Mouse (Mus musculus) hindbrain, embryonic 14.5 days (tissue): ENCODE measurements around the gene Olfr794. TPM values are rescaled to one million over a fixed set of nuclear protein-coding genes. Genes with fewer than 3 reads are reported as not detected.

ENCODE experiments used
- ATAC-seq: fragments of 200-750 bp; cut with Nextera tagmentation; 2 replicates; pipeline ENCODE4 v1.8.0; 2017; ENCODE audit warnings: moderate number of reproducible peaks, mild to moderate bottlenecking, moderate TSS enrichment, moderate library complexity; ENCODE audit not compliant: low FRiP score
- DNase-seq: peaks from one replicate; pipeline ENCODE4 v3.0.0-alpha.2; 2015; ENCODE audit warnings: low spot score
- H3K27ac ChIP-seq: fragments of 300-500 bp; sonication (generic); 2 replicates; pipeline ENCODE4 v1.5.1; 2014; ENCODE audit warnings: mild to moderate bottlenecking, moderate library complexity
- H3K27me3 ChIP-seq: fragments of 300-500 bp; sonication (generic); 2 replicates; pipeline ENCODE4 v1.6.1; 2014; ENCODE audit warnings: mild to moderate bottlenecking, low read length, mixed read lengths; ENCODE audit not compliant: control insufficient read depth, insufficient read depth
- H3K36me3 ChIP-seq: fragments of 300-500 bp; sonication (generic); replicated peaks from 2 replicates; pipeline ENCODE4 v1.6.1; 2014; ENCODE audit not compliant: control insufficient read depth, insufficient read depth
- H3K4me1 ChIP-seq: fragments of 300-500 bp; sonication (generic); replicated peaks from 2 replicates; pipeline ENCODE4 v1.6.1; 2014; ENCODE audit warnings: antibody characterized with exemption, low read length, mixed read lengths; ENCODE audit not compliant: control insufficient read depth, insufficient read depth
- H3K4me2 ChIP-seq: fragments of 300-500 bp; sonication (generic); replicated peaks from 2 replicates; pipeline ENCODE4 v1.6.1; 2014; ENCODE audit warnings: mild to moderate bottlenecking, moderate library complexity
- H3K4me3 ChIP-seq: fragments of 300-500 bp; sonication (generic); replicated peaks from 2 replicates; pipeline ENCODE4 v1.5.1; 2014; ENCODE audit warnings: mild to moderate bottlenecking, low read length
- H3K9ac ChIP-seq: fragments of 300-500 bp; sonication (generic); 2 replicates; pipeline ENCODE4 v1.6.1; 2014
- H3K9me3 ChIP-seq: fragments of 300-500 bp; sonication (generic); 2 replicates; pipeline ENCODE4 v1.6.1; 2016; ENCODE audit warnings: low read length; ENCODE audit not compliant: control insufficient read depth
- WGBS: fragments of 180-500 bp; shearing (Covaris S2); extraction: QIAGEN DNeasy Blood & Tissue Kit; methylation state at CpG from one replicate; pipeline ENCODE4 v1.1.7; 2014; 5-methylcytosine and 5-hydroxymethylcytosine counted together
- microRNA-seq: library from miRNA; unstranded; fragments of <30 nt; microRNA quantifications from one replicate; pipeline ENCODE4, GENCODE M21; 2016
- polyA plus RNA-seq: library from polyadenylated mRNA; unstranded; fragments of >200 nt; fragmentation: Nextera tagmentation; extraction: Ambion mirVana; gene quantifications from 2 replicates; pipeline ENCODE4 v1.2.1, GENCODE M21; 2014

Olfr794 gene
- not detected in 2 replicates for polyA plus RNA-seq

- ATAC-seq (no peak), DNase-seq (no peak)
- H3K27me3 ChIP-seq, result no peaks in the 10 kb centered on the region
- no peaks in the 10 kb centered on the region for H3K9me3 ChIP-seq
- WGBS, result 80% methylated on average over 2 of the region's 2 CpGs
- H3K27ac ChIP-seq, result no peak within 1 kb of the TSS
- H3K9ac ChIP-seq, result no peak within 1 kb of the TSS
- no peaks in the 10 kb centered on the region for H3K4me1 ChIP-seq
- H3K4me3 ChIP-seq, result no peak within 1 kb of the TSS
- no peaks in the 10 kb centered on the region for H3K36me3 ChIP-seq
- no peak within 1 kb of the TSS for H3K4me2 ChIP-seq
These were observed at the start of gene Olfr794 for GRCm38 (mm10) chr10:129567355-129567754. Gene Olfr794, plus strand, starts transcription at chr10:129567655.

- no peaks in the 10 kb centered on the region for H3K36me3 ChIP-seq
- no peak within 1 kb of the TSS for H3K9ac ChIP-seq
- no peak within 1 kb of the TSS for H3K27ac ChIP-seq
- ATAC-seq, result no peak
- 75% methylated on average over 3 of the region's 3 CpGs for WGBS
- no peaks in the 10 kb centered on the region for H3K27me3 ChIP-seq
- H3K4me3 ChIP-seq, result no peak within 1 kb of the TSS
- H3K4me2 ChIP-seq, result no peak within 1 kb of the TSS
- no peaks in the 10 kb centered on the region for H3K4me1 ChIP-seq
- H3K9me3 ChIP-seq, result no peaks in the 10 kb centered on the region
- DNase-seq, result no peak
These were observed 46.0 kb upstream of the Olfr794 start, which contains the start of gene Olfr791 for GRCm38 (mm10) chr10:129521492-129521891. Gene Olfr791, plus strand, starts transcription at chr10:129521792.

DNA sequence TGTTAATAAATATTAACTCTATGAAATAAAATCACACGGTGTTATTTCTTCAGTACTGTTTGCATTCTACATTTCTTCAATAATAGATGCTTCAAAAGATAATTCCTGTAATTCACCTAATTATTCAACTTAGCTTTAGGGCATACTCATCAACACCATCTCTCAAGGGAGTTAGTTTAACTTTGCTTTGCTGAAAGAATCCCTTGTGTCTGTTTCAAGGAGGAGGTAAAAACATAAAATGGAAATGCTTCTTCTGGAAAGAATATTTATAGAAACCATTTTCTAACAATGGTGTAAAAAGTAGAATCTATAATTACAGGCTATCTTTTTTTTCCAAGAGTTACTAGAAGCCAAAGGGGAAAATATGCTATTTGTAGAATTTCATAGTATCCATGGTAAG lies 28.6 kb upstream of the Olfr794 start, which contains the start of gene Olfr792:
Olfr792 (plus strand) TSS at position 301 of the 400 bp plus-strand sequence.
- Histone ChIP-seq H3K4me2 (no peak within 1 kb of the TSS), H3K9me3 (peaks cover 7% of the 10 kb centered on the region), H3K36me3 (no peaks in the 10 kb centered on the region), H3K4me1 (no peaks in the 10 kb centered on the region), H3K9ac (no peak within 1 kb of the TSS), H3K27me3 (no peaks in the 10 kb centered on the region), H3K27ac (no peak within 1 kb of the TSS), H3K4me3 (no peak within 1 kb of the TSS)
- ATAC-seq (no peak), DNase-seq (no peak)
- WGBS, result 61% methylated on average over 1 of the region's 1 CpGs

- no peak overlapping the region for H3K4me3 ChIP-seq
- H3K9ac ChIP-seq, result no peak overlapping the region
- H3K4me2 ChIP-seq, result no peak overlapping the region
- H3K4me1 ChIP-seq, result no peaks in the 10 kb centered on the region
- ATAC-seq (no peak), DNase-seq (no peak)
- H3K36me3 ChIP-seq, result no peaks in the 10 kb centered on the region
- peaks cover 2% of the 10 kb centered on the region; the same call in 1 of the 2 replicates for H3K9me3 ChIP-seq
- H3K27me3 ChIP-seq, result no peaks in the 10 kb centered on the region
- WGBS, result 67% methylated on average over 1 of the region's 1 CpGs
- no peak overlapping the region for H3K27ac ChIP-seq
These were observed 18.1 kb upstream of the Olfr794 start for GRCm38 (mm10) chr10:129549354-129549753.

DNA sequence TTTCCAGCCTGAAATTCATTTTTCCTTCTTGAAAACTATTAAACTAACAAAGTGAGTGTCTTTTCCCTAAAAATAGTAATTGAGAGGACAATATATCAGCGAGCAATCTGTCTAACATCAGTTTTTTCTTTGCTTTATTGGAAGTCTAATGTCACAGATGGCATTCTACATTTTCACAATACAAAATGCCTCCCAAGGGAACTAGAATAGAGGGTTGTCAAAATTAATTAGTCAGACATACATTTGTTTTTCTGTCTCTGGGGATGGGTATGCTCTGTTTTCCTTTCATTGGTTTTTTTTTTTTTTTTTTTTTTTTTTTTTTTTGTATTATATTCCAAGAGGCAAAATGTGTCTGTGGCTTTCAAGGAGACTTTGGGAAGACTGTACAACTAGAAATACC lies 9.6 kb downstream of the Olfr794 start:
- ATAC-seq (no peak), DNase-seq (peak; percentile 40)
- no peak overlapping the region for H3K4me2 ChIP-seq
- WGBS, result 35% methylated on average over 1 of the region's 1 CpGs
- H3K4me3 ChIP-seq, result no peak overlapping the region
- H3K27ac ChIP-seq, result no peak overlapping the region
- no peaks in the 10 kb centered on the region for H3K4me1 ChIP-seq
- H3K9ac ChIP-seq, result no peak overlapping the region
- H3K27me3 ChIP-seq, result no peaks in the 10 kb centered on the region
- H3K36me3 ChIP-seq, result no peaks in the 10 kb centered on the region
- no peaks in the 10 kb centered on the region for H3K9me3 ChIP-seq

- H3K36me3 ChIP-seq, result no peaks in the 10 kb centered on the region
- no peaks in the 10 kb centered on the region for H3K27me3 ChIP-seq
- H3K9ac ChIP-seq, result no peak within 1 kb of the TSS
- no peak within 1 kb of the TSS for H3K27ac ChIP-seq
- WGBS, result 98% methylated on average over 1 of the region's 1 CpGs
- no peaks in the 10 kb centered on the region for H3K4me1 ChIP-seq
- no peak within 1 kb of the TSS for H3K4me3 ChIP-seq
- ATAC-seq (no peak), DNase-seq (no peak)
- no peak within 1 kb of the TSS for H3K4me2 ChIP-seq
- no peaks in the 10 kb centered on the region for H3K9me3 ChIP-seq
These were observed 45.0 kb downstream of the Olfr794 start, which contains the start of gene Olfr796 for GRCm38 (mm10) chr10:129612470-129612869. Gene Olfr796, minus strand, starts transcription at chr10:129612570.

DNA sequence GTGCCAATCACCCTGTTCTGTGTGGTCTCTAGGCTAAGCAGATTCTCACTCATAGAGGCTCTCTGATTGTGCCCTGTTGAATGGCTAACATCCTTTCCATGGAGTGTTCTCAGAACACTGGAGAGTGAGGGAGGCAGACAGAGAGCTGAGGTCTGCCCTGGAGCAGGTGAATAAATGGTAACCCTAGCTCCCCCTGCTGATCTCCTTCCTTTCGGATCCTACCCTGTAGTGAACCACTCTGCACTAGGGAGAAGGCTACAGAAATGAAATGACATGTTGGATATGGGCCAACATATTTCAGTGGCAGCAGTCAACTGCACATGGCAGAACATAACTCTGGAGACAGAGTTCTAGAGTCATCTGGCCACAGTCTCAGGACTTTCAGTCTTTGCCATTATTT lies 54.3 kb downstream of the Olfr794 start:
- Histone ChIP-seq H3K27ac (no peak overlapping the region), H3K36me3 (no peaks in the 10 kb centered on the region), H3K9ac (no peak overlapping the region), H3K4me2 (no peak overlapping the region), H3K4me3 (no peak overlapping the region), H3K27me3 (no peaks in the 10 kb centered on the region), H3K9me3 (no peaks in the 10 kb centered on the region), H3K4me1 (no peaks in the 10 kb centered on the region)
- DNase-seq (no peak), ATAC-seq (no peak)
- 26% methylated on average over 1 of the region's 1 CpGs for WGBS

Small RNA genes within 50 kb of the gene (microRNA-seq; reads per million reads assigned to microRNA genes)
- gene Gm23252, result not detected

Other genes with a start within 250 kb of the Olfr794 start
- gene Olfr780, start 249.5 kb upstream of the Olfr794 start, polyA plus RNA-seq, result not detected in 2 replicates
- gene Olfr781, start 238.8 kb upstream of the Olfr794 start, polyA plus RNA-seq, result not detected in 2 replicates
- gene Olfr782, start 218.8 kb upstream of the Olfr794 start, polyA plus RNA-seq, result not detected in 2 replicates
- 0.09 and 0.10 TPM in 2 replicates for gene Olfr784, start 183.6 kb upstream of the Olfr794 start, polyA plus RNA-seq
- gene Olfr785, start 162.2 kb upstream of the Olfr794 start, polyA plus RNA-seq, result not detected in 2 replicates
- not detected in 2 replicates for gene Olfr786, start 140.3 kb upstream of the Olfr794 start, polyA plus RNA-seq
- gene Olfr787, start 105.8 kb upstream of the Olfr794 start, polyA plus RNA-seq, result not detected in 2 replicates
- gene Olfr788, start 96.7 kb upstream of the Olfr794 start, polyA plus RNA-seq, result not detected in 2 replicates
- not detected in 2 replicates for gene Olfr789, start 82.9 kb upstream of the Olfr794 start, polyA plus RNA-seq
- gene Olfr790, start 69.2 kb upstream of the Olfr794 start, polyA plus RNA-seq, result not detected in 2 replicates
- not detected in 2 replicates for gene Olfr791, start 45.9 kb upstream of the Olfr794 start, polyA plus RNA-seq
- not detected in 2 replicates for gene Olfr792, start 28.5 kb upstream of the Olfr794 start, polyA plus RNA-seq
- not detected in 2 replicates for gene Olfr796, start 44.9 kb downstream of the Olfr794 start, polyA plus RNA-seq
- gene Olfr798, start 60.3 kb downstream of the Olfr794 start, polyA plus RNA-seq, result not detected in 2 replicates
- gene Olfr799, start 69.8 kb downstream of the Olfr794 start, polyA plus RNA-seq, result not detected in 2 replicates
- gene Olfr800, start 90.0 kb downstream of the Olfr794 start, polyA plus RNA-seq, result not detected in 2 replicates
- gene Olfr801, start 106.2 kb downstream of the Olfr794 start, polyA plus RNA-seq, result not detected in 2 replicates
- gene Olfr802, start 120.5 kb downstream of the Olfr794 start, polyA plus RNA-seq, result 0.05 TPM in 1 of 2 replicates, not detected in the other
- not detected in 2 replicates for gene Olfr803, start 126.6 kb downstream of the Olfr794 start, polyA plus RNA-seq
- not detected in 2 replicates for gene Olfr804, start 135.6 kb downstream of the Olfr794 start, polyA plus RNA-seq
- gene Olfr805, start 161.7 kb downstream of the Olfr794 start, polyA plus RNA-seq, result not detected in 2 replicates
- not detected in 2 replicates for gene Olfr806, start 174.3 kb downstream of the Olfr794 start, polyA plus RNA-seq
- gene Olfr807, start 190.1 kb downstream of the Olfr794 start, polyA plus RNA-seq, result not detected in 2 replicates
- not detected in 2 replicates for gene Olfr808, start 197.8 kb downstream of the Olfr794 start, polyA plus RNA-seq
- gene Olfr809, start 207.0 kb downstream of the Olfr794 start, polyA plus RNA-seq, result not detected in 2 replicates
- gene Olfr810, start 227.3 kb downstream of the Olfr794 start, polyA plus RNA-seq, result not detected in 2 replicates
- not detected in 2 replicates for gene Olfr811, start 236.7 kb downstream of the Olfr794 start, polyA plus RNA-seq